Mouse (Mus musculus) intestine, embryonic 16.5 days (tissue): ENCODE data around the gene P2rx3. TPM values are rescaled to one million over a fixed set of nuclear protein-coding genes. Genes with fewer than 3 reads are reported as not detected.

Source experiments
- ATAC-seq: fragments of 200-750 bp; cut with Nextera tagmentation; 2 replicates; pipeline ENCODE4 v1.8.0; 2017; ENCODE audit warnings: moderate TSS enrichment, moderate library complexity
- H3K27ac ChIP-seq: fragments of 300-500 bp; sonication (generic); 2 replicates; pipeline ENCODE4 v1.5.1; 2014; ENCODE audit warnings: mild to moderate bottlenecking, low read length
- H3K27me3 ChIP-seq: fragments of 300-500 bp; sonication (generic); replicated peaks from 2 replicates; pipeline ENCODE4 v1.6.1; 2014; ENCODE audit warnings: low read length, control low read depth, mixed read lengths; ENCODE audit not compliant: control insufficient read depth, insufficient read depth
- H3K36me3 ChIP-seq: fragments of 300-500 bp; sonication (generic); 2 replicates; pipeline ENCODE4 v1.6.1; 2014; ENCODE audit warnings: low read length, control low read depth; ENCODE audit not compliant: control insufficient read depth, insufficient read depth
- H3K4me1 ChIP-seq: fragments of 300-500 bp; sonication (generic); 2 replicates; pipeline ENCODE4 v1.6.1; 2014; ENCODE audit warnings: low read length, control low read depth, mixed read lengths; ENCODE audit not compliant: control insufficient read depth, insufficient read depth
- H3K4me2 ChIP-seq: fragments of 300-500 bp; sonication (generic); 2 replicates; pipeline ENCODE4 v1.6.1; 2014; ENCODE audit warnings: low read depth, low read length, control low read depth
- H3K4me3 ChIP-seq: fragments of 300-500 bp; sonication (generic); 2 replicates; pipeline ENCODE4 v1.5.1; 2014; ENCODE audit warnings: mild to moderate bottlenecking, low read length
- H3K9ac ChIP-seq: fragments of 300-500 bp; sonication (generic); 2 replicates; pipeline ENCODE4 v1.6.1; 2014; ENCODE audit warnings: low read depth, low read length
- H3K9me3 ChIP-seq: fragments of 300-500 bp; sonication (generic); 2 replicates; pipeline ENCODE4 v1.6.1; 2016; ENCODE audit warnings: low read length, control low read depth; ENCODE audit not compliant: control insufficient read depth
- WGBS: fragments of 180-500 bp; shearing (Covaris S2); extraction: QIAGEN DNeasy Blood & Tissue Kit; methylation state at CpG from one replicate; pipeline ENCODE4 v1.1.7; 2014; 5-methylcytosine and 5-hydroxymethylcytosine counted together
- polyA plus RNA-seq: library from polyadenylated mRNA; unstranded; fragments of >200 nt; fragmentation: Nextera tagmentation; extraction: Ambion mirVana; gene quantifications from 2 replicates; pipeline ENCODE4 v1.2.1, GENCODE M21; 2015

Gene P2rx3
- 1.1 and 1.3 TPM in 2 replicates for polyA plus RNA-seq

DNA sequence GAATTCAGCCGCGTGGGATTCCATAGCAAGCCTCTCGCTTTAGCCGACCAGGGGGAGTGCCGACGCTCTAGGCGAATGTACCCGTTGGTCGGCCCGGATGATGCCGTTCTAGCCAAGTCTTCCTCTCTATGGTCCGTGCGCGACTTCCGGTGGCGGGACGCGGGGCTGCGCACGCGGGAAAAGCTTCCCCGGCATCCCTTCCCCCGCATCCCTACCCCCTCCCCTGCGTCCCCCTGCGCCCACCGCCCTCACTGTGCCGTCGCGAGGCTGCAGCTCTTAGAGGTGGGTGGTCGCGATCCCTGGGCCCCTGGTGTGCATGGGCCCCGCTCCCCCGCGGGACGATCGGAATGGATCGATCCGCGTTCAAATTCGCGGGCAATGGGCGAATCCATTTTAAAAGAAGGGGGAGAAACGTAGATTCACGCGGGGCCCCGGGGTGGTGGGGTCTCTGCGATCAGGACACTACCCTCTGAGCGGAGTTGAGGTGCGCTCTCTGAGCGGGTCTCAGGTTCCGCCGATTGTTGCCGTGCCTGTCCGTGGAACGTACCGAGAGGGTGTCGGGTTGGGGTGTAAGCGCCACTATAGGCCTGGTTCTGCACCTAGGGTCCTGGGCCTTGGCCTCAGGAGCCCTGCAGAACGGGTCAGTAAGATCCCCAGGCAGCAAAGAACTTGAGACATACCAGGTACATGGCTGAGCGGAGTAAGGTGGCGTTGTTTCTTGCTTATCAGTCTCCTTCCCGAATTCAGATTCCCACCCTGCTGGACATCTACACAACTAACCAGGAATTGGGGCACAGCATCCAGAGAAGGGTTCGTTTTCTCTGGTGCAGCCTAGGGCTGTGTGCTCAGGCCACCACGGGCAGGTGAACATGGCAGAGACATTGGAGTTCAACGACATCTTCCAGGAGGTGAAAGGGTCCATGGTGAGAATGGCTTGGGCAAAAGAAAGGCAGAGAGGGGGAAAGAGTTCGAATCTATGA, at the start of gene P2rx3, which contains the start of gene Ssrp1:
Gene P2rx3, minus strand, starts transcription at position 416 of the 980 bp plus-strand sequence.
Gene Ssrp1, plus strand, starts transcription at position 188 of the 980 bp plus-strand sequence.
- H3K27ac ChIP-seq, result peak within 1 kb of the TSS; percentile 81
- H3K4me1 ChIP-seq, result peaks cover 7% of the 10 kb centered on the region
- peak within 1 kb of the TSS; percentile 68 for H3K4me2 ChIP-seq
- ATAC-seq, result peak; percentile 96
- H3K4me3 ChIP-seq, result peak within 1 kb of the TSS; percentile 81
- WGBS, result 1% methylated on average over 66 of the region's 66 CpGs
- peak within 1 kb of the TSS; percentile 95 for H3K9ac ChIP-seq
- H3K9me3 ChIP-seq, result no peaks in the 10 kb centered on the region
- H3K36me3 ChIP-seq, result peaks cover 26% of the 10 kb centered on the region
- H3K27me3 ChIP-seq, result no peaks in the 10 kb centered on the region

DNA sequence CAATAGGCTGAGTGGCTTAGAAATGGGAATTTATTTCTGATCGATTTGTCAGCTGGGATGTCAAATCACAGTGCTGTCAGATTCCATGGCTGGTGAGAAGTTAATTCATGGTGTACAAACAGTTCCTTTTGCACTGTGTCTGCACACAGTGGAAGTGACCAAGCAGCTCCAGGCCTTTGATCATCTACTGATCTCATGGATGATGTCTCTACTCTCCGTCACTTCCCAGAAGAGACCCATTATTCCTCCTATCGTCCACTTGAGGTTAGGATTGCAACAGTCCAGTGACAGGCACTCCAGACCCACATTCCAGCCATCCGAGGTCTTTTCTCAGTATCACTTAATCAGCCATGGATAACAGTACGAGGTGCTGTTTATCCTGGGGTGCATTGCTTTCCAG, 36.5 kb upstream of the P2rx3 start:
- ATAC-seq, result no peak
- WGBS, result 83% methylated on average over 5 of the region's 5 CpGs
- Histone ChIP-seq H3K4me2 (no peak overlapping the region), H3K4me1 (peaks cover 14% of the 10 kb centered on the region), H3K4me3 (no peak overlapping the region), H3K9ac (no peak overlapping the region), H3K27me3 (no peaks in the 10 kb centered on the region), H3K36me3 (peaks cover 11% of the 10 kb centered on the region), H3K27ac (no peak overlapping the region), H3K9me3 (no peaks in the 10 kb centered on the region)

DNA sequence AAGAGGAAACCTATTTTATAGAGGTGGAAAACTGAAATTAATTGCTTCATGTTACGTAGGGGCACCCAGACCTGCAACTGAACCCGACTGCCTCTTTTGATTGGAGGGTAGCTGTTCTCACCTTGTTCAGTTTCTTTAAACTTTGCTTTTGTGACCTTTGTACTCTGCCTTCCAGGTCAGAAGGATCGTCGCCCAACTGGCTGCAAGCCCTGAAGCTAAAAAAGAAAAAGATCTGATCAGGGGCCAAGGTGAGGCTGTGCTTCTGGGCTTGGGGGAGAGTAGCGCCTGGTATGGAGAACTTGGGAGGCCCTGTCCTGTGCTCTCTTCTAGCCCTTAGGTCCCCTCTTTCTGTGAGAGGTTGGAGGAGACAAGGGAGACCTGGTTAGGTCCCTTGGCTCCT, 34.7 kb upstream of the P2rx3 start:
- Histone ChIP-seq H3K4me3 (no peak overlapping the region), H3K36me3 (peaks cover 11% of the 10 kb centered on the region), H3K9ac (no peak overlapping the region), H3K4me1 (peaks cover 32% of the 10 kb centered on the region), H3K27ac (peak overlapping the region; percentile 36), H3K4me2 (0 out of 2 replicates have a peak overlapping the region, but pooled peaks have one; percentile 21), H3K27me3 (no peaks in the 10 kb centered on the region), H3K9me3 (no peaks in the 10 kb centered on the region)
- WGBS, result 68% methylated on average over 5 of the region's 5 CpGs
- ATAC-seq, result peak; percentile 48

DNA sequence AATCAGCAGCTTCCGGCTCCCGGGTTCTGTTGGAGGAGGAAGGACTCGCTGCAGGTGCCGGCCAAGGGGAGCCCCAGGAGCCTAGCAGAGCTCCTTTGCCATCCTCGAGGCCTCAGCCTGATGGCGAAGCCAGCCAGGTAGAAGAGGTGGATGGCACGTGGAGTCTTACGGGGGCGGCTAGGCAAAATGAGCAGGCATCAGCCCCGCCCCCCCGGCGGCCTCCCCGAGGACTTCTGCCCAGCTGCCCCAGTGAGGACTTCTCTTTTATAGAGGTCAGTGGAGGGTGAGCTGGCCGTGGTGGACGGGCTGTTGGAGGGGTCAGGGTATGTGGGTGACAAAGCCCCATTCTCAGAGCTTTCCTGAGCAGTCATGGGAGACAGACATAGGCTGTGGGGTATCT, 32.8 kb upstream of the P2rx3 start:
- Histone ChIP-seq H3K4me1 (peaks cover 47% of the 10 kb centered on the region), H3K27ac (no peak overlapping the region), H3K36me3 (peaks cover 14% of the 10 kb centered on the region), H3K9ac (no peak overlapping the region), H3K9me3 (no peaks in the 10 kb centered on the region), H3K4me3 (no peak overlapping the region), H3K4me2 (no peak overlapping the region), H3K27me3 (no peaks in the 10 kb centered on the region)
- WGBS, result 84% methylated on average over 15 of the region's 15 CpGs
- ATAC-seq, result no peak

DNA sequence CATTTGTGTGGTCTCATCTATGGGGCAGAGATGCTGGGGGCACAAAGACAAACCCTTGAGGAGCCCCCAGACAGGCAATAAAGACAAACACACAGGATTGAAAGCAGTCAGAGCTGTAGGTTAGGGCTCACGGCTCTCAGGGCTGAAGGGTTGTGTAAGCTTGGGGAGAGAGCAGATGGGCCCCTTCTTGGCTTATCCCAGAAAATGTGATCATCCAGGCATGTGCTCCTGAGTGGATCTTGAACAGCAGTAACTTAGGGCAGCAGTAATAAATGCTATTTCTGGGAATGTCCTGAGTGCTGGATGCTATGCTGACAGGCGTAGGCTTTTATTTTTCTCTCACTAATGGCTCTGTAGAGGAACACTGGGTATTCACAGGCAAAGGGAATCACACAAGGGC, 31.4 kb upstream of the P2rx3 start:
- no peak overlapping the region for H3K4me2 ChIP-seq
- no peak overlapping the region for H3K4me3 ChIP-seq
- no peak overlapping the region for H3K9ac ChIP-seq
- H3K27ac ChIP-seq, result peak overlapping the region; percentile 33; the same call in 1 of the 2 replicates
- peak; percentile 6; the same call in 1 of the 2 replicates for ATAC-seq
- peaks cover 9% of the 10 kb centered on the region; the same call in 1 of the 2 replicates for H3K36me3 ChIP-seq
- H3K4me1 ChIP-seq, result peaks cover 48% of the 10 kb centered on the region
- WGBS, result 79% methylated on average over 2 of the region's 2 CpGs
- H3K27me3 ChIP-seq, result no peaks in the 10 kb centered on the region
- no peaks in the 10 kb centered on the region for H3K9me3 ChIP-seq

DNA sequence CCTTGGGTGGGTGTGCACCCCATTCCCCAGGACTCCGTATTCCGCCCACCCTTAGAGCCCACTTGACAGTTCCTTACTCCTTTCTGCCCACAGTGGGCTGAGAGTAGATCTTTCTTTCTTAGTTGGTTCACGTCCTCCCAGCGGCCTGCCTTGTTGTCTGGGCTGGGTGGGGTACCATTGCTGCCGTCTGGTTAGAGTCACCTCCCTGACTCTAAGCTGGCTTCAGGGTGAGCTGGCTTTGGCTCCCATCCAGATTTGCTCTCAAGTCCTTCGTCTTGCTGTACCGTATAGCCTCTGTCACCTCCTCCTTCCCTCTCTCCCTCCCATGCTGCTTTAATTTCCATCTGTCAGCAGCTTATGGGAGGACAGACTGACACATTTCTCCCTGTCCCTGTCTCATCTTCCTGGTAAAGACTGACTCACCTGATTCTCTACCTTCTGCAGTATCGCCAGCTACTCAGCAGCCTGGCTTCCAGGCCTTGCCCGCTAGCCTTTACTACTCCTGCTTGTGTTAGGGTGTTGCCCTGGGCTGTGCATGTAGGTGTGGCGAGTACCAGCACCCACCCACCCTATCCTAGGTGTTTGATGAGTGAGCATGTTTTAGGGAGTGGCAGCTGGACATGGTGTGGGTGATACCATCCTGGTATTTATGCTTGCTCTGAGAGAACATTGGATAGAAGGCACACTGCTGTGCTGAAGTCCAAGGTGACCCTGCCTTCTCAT, 30.8 kb upstream of the P2rx3 start:
- 57% methylated on average over 10 of the region's 10 CpGs for WGBS
- Histone ChIP-seq H3K27ac (peak overlapping the region; percentile 59), H3K36me3 (peaks cover 13% of the 10 kb centered on the region), H3K9ac (peak overlapping the region; percentile 37; the same call in 1 of the 2 replicates), H3K4me2 (no peak overlapping the region), H3K4me1 (peaks cover 48% of the 10 kb centered on the region), H3K4me3 (no peak overlapping the region), H3K27me3 (no peaks in the 10 kb centered on the region), H3K9me3 (no peaks in the 10 kb centered on the region)
- ATAC-seq, result peak; percentile 72

DNA sequence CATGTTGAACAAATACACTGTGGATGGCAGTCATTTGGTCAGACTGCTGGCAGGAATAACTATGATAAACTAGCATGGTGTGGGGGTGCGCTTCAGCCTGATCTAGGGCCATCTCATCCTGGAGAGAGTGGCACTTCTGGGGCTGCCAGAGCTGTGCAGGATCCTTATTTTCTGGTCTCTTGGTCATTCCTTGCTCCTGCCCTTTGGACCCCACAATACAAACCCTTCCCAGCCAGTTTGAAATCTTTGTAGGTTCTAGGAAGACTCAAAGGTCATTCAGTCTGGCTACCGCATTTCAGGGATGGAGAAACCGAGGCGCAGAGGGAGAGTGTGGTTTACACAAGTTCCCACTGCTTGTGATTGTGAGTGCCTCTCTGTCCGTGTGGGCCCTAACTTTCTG, 29.7 kb upstream of the P2rx3 start:
- no peak overlapping the region for H3K27ac ChIP-seq
- no peaks in the 10 kb centered on the region for H3K27me3 ChIP-seq
- no peaks in the 10 kb centered on the region for H3K9me3 ChIP-seq
- no peak overlapping the region for H3K9ac ChIP-seq
- peaks cover 17% of the 10 kb centered on the region for H3K36me3 ChIP-seq
- 0 out of 2 replicates have a peak, but pooled peaks have one; percentile 10 for ATAC-seq
- WGBS, result 88% methylated on average over 5 of the region's 5 CpGs
- no peak overlapping the region for H3K4me2 ChIP-seq
- no peak overlapping the region for H3K4me3 ChIP-seq
- peaks cover 42% of the 10 kb centered on the region for H3K4me1 ChIP-seq

DNA sequence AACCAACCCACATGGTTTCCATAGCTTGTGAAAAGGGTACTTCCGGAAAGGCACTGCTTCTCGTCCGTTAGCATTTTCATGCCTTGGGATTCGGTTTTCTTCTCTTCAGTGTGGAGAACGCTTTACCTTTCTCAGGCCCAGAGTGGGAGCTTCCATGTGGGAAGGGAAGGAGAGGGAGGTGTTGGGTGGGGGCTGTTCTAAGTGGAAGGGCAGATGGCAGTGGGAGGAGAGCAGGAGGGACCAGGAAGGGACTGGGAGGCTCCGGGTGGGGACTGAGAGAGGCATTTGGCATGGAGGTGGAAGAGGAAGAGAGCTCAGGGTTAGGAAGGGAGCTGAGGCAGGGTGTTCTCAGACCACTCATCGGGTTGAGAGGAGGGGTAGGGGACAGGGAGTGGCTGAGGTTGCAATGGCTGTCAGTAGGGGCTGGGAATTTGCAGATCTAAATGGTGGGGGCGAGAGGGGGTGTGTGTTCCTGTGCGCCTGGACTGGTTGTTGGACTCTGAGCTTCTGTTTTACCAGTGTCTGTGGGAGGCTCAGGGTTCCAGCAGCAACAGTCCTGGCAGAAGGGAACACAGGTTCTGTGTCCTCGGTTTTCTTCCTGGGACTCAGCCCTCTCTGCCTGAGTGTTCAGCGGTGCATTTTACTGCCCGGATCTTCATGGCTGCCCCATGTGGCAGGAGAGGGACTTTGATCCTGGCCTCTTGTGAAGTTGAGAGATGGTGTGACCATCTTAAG, 28.0 kb upstream of the P2rx3 start:
- Histone ChIP-seq H3K27ac (no peak overlapping the region), H3K36me3 (peaks cover 17% of the 10 kb centered on the region)

More for the DNA sequence above, 28.0 kb upstream of the P2rx3 start:
- H3K9me3 ChIP-seq, result no peaks in the 10 kb centered on the region
- H3K27me3 ChIP-seq, result no peaks in the 10 kb centered on the region
- 64% methylated on average over 12 of the region's 12 CpGs for WGBS
- H3K4me3 ChIP-seq, result no peak overlapping the region
- H3K4me2 ChIP-seq, result no peak overlapping the region
- H3K9ac ChIP-seq, result no peak overlapping the region
- peaks cover 48% of the 10 kb centered on the region for H3K4me1 ChIP-seq
- no peak for ATAC-seq
